Mouse (Mus musculus): ENCODE measurements around the gene Rspo4.

Rspo4 gene

GRCm38 (mm10) chr2:151910919-151911500, 68.3 kb downstream of the Rspo4 start, which contains the start of gene Angpt4:
TSS of gene Angpt4 (plus strand) at chr2:151911210.
- no peak for DNase-seq (ENCODE audit: low spot score in 2 of 2)

- no peak for DNase-seq (ENCODE audit: low spot score in 2 of 2)
Observed at GRCm38 (mm10) chr2:151911751-151912150, 69.0 kb downstream of the Rspo4 start.

GRCm38 (mm10) chr2:151914120-151914519, 71.4 kb downstream of the Rspo4 start:
- no peak for DNase-seq (ENCODE audit: low spot score in 2 of 2)

DNA sequence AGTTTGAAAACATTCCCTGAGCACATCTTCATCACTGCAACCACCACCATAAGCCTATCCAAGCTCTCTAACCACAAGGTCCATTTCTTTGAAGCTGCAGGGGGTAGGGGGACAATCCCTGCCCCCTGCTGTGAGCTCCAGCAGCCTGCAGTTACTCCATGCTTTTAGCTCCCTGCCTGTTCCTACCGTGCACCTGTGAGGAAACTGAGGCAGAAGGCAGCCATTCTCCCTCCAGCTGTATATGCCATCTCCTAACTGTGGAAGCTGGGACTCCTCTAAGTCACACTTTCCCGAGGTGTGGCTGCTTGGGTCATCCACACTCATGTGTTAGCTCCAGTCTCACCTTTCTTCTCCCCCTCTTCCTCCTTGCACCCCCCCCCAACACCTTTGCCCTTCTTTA, 72.4 kb downstream of the Rspo4 start:
- DNase-seq (ENCODE audit: low spot score in 2 of 2) = no peak

DNA sequence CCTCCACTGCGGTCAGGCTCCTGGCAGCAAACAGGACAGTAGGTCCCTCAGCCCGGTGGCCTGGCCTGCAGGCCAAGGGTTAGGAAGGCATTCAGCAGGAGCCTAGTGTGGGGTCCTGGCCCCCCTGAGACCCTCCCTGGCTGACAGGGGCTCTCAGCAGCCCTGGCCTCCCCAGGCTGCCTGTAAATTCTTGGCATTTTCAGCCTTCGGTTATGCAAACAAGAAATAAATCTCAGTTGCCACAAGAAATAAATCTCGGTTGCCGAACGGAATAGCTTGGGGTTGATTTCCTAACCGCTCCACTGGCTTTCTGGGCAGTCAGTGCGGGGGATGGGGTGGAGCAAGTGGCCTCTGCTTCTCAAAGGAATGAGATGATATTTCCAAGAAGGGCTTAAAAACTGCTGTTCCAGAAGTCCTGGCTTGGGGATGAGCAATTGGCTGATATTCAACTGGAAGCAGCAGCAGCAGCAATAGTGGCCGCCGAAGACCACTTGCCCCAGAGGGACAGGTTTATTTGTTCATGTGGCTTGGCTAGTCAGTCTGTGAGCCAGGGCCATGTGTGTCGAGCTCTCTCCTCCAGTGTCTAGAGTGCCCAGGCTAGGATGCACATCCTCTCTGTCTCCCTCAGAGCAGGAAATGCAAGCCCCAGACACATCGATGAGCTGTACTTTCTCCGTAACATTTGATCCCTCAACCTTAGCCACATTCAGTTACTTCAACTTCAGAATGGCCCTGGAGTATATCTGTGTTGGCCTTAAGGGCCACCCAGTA, 73.5 kb downstream of the Rspo4 start:
- no peak for DNase-seq (ENCODE audit: low spot score in 2 of 2)

DNA sequence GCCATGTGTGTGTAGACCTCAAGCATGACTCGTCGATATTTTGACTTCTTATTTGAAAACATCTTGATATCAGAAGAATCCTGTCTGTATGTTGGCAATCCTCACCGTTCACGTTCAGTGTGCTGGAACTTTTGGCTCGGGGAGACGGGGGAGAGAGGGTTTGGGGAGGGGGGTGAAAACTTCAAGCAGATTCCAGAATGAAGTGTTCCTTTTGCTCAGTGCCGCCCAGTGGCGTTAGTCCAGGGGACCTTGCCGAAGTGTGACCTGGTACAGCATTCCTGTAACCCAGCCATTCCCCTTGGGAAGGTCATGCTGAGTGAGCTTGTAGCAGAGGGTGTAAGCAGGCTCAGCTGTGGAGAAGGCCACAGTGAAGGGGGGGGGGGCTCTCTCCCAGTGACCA, 76.4 kb downstream of the Rspo4 start:
- no peak for DNase-seq (ENCODE audit: low spot score in 2 of 2)

DNA sequence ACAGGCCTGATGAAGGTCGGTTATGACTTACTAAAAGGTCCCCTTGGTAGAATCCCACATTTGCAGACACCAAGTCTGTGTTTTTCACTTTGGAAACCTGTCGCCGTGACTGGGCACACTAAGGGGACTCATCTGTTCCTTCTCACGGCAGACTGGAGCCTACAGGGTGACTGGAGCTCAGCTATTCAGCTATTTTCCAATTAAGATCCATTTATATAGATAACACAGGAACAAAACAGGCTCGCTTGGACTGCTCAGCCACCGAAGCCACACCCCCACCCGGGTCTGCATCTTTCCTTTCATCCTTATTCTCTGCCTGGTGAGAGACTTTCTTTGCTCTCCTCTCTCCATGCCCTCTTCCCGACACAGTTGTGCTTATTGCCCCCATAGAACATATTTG, 78.3 kb downstream of the Rspo4 start:
- DNase-seq (ENCODE audit: low spot score in 2 of 2) = no peak

DNA sequence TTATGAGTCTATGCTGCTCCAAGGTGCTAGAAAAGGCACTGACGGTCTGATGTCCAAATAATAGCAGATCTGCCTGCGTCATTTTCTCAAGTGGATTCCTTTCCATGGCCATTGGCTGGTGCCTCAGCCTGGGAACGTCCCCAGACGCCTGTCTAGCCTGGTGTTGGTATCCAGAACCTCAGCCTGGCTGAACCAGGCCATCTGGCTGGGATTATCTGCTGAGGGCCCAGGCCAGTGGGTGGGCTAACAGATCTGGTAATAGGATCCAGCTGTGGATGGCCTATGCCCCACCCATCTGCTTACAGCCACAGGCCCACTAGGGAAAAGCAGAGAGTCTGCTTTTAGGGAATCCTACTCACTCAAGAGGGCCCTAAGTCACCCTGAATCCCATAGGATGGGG, 78.9 kb downstream of the Rspo4 start:
- no peak for DNase-seq (ENCODE audit: low spot score in 2 of 2)

Measured in left cerebral cortex, adult 9 months (tissue).